Mouse (Mus musculus): Measurements from ENCODE around the gene Nkiras2.

- TF ChIP-seq GATA1 (IDR thresholded peaks at IDR 0.05; ENCODE audit: borderline replicate concordance, low read length): no peak
- TF ChIP-seq CTCF (IDR thresholded peaks at IDR 0.05; ENCODE audit: low read depth, low read length): peak; percentile 76
- no peak for TF ChIP-seq GATA2 (IDR thresholded peaks at IDR 0.05; ENCODE audit: borderline replicate concordance, low read depth, low read length)
These were observed 3.7 kb downstream of the Nkiras2 start for GRCm38 (mm10) chr11:100622714-100623113.

All from G1E (cell line).